Mouse (Mus musculus) limb, embryonic 13.5 days (tissue): Measurements from ENCODE around the gene Gpr87. TPM values are rescaled to one million over a fixed set of nuclear protein-coding genes. Genes with fewer than 3 reads are reported as not detected.

Experiments used
- ATAC-seq: fragments of 200-750 bp; cut with Nextera tagmentation; 2 replicates; pipeline ENCODE4 v1.8.0; 2017; ENCODE audit warnings: low read depth, moderate number of reproducible peaks, moderate TSS enrichment; ENCODE audit not compliant: low FRiP score
- H3K27ac ChIP-seq: fragments of 300-500 bp; sonication (generic); 2 replicates; pipeline ENCODE4 v1.5.1; 2015; ENCODE audit warnings: inconsistent platforms, mild to moderate bottlenecking, moderate library complexity
- H3K27me3 ChIP-seq: fragments of 300-500 bp; sonication (generic); 2 replicates; pipeline ENCODE4 v1.6.1; 2015; ENCODE audit warnings: mild to moderate bottlenecking, inconsistent platforms
- H3K36me3 ChIP-seq: fragments of 300-500 bp; sonication (generic); 2 replicates; pipeline ENCODE4 v1.6.1; 2015; ENCODE audit warnings: inconsistent platforms, mild to moderate bottlenecking, moderate library complexity
- H3K4me1 ChIP-seq: fragments of 300-500 bp; sonication (generic); 2 replicates; pipeline ENCODE4 v1.6.1; 2015; ENCODE audit warnings: inconsistent platforms
- H3K4me2 ChIP-seq: fragments of 300-500 bp; sonication (generic); replicated peaks from 2 replicates; pipeline ENCODE4 v1.6.1; 2015; ENCODE audit warnings: inconsistent platforms, mild to moderate bottlenecking, moderate library complexity
- H3K4me3 ChIP-seq: fragments of 300-500 bp; sonication (generic); 2 replicates; pipeline ENCODE4 v1.5.1; 2015; ENCODE audit warnings: moderate library complexity, mild to moderate bottlenecking, inconsistent platforms
- H3K9ac ChIP-seq: fragments of 300-500 bp; sonication (generic); 2 replicates; pipeline ENCODE4 v1.6.1; 2015; ENCODE audit warnings: mild to moderate bottlenecking, inconsistent platforms
- H3K9me3 ChIP-seq: fragments of 300-500 bp; sonication (generic); 2 replicates; pipeline ENCODE4 v1.6.1; 2016; ENCODE audit warnings: inconsistent platforms
- WGBS: fragments of 180-500 bp; shearing (Covaris S2); methylation state at CpG from one replicate; pipeline ENCODE4 v1.1.7; 2015; 5-methylcytosine and 5-hydroxymethylcytosine counted together
- polyA plus RNA-seq: library from polyadenylated mRNA; unstranded; fragments of >200 nt; fragmentation: Nextera tagmentation; extraction: Ambion mirVana; gene quantifications from 2 replicates; pipeline ENCODE4 v1.2.1, GENCODE M21; 2015

The Gpr87 gene
- 1.6 and 2.0 TPM in 2 replicates for polyA plus RNA-seq

- H3K4me1 ChIP-seq = no peaks in the 10 kb centered on the region
- 84% methylated on average over 7 of the region's 7 CpGs for WGBS
- no peak within 1 kb of the TSS for H3K4me3 ChIP-seq
- no peaks in the 10 kb centered on the region for H3K27me3 ChIP-seq
- no peak within 1 kb of the TSS for H3K27ac ChIP-seq
- H3K4me2 ChIP-seq = no peak within 1 kb of the TSS
- H3K9ac ChIP-seq = no peak within 1 kb of the TSS
- no peak for ATAC-seq
- H3K9me3 ChIP-seq = no peaks in the 10 kb centered on the region
- no peaks in the 10 kb centered on the region for H3K36me3 ChIP-seq
These were observed at the start of gene Gpr87 for GRCm38 (mm10) chr3:59194938-59195337. Gpr87 (minus strand) TSS chr3:59195104.

GRCm38 (mm10) chr3:59243384-59243783, 48.5 kb upstream of the Gpr87 start:
- no peaks in the 10 kb centered on the region for H3K27me3 ChIP-seq

GRCm38 (mm10) chr3:59234878-59235277, 40.0 kb upstream of the Gpr87 start:
- Histone ChIP-seq H3K4me3 (no peak overlapping the region), H3K9me3 (no peaks in the 10 kb centered on the region), H3K4me2 (no peak overlapping the region), H3K36me3 (no peaks in the 10 kb centered on the region), H3K27me3 (no peaks in the 10 kb centered on the region), H3K9ac (no peak overlapping the region), H3K4me1 (no peaks in the 10 kb centered on the region), H3K27ac (no peak overlapping the region)
- ATAC-seq = no peak
- WGBS = 60% methylated on average over 5 of the region's 5 CpGs

More at GRCm38 (mm10) chr3:59243384-59243783, 48.5 kb upstream of the Gpr87 start:
- WGBS = 64% methylated on average over 6 of the region's 6 CpGs
- H3K36me3 ChIP-seq = no peaks in the 10 kb centered on the region
- no peaks in the 10 kb centered on the region for H3K9me3 ChIP-seq
- H3K4me2 ChIP-seq = no peak overlapping the region
- H3K9ac ChIP-seq = no peak overlapping the region
- no peak overlapping the region for H3K4me3 ChIP-seq
- no peak for ATAC-seq
- H3K27ac ChIP-seq = no peak overlapping the region
- no peaks in the 10 kb centered on the region; the same call in 1 of the 2 replicates for H3K4me1 ChIP-seq

GRCm38 (mm10) chr3:59230912-59231311, 36.0 kb upstream of the Gpr87 start:
- H3K4me1 ChIP-seq = peaks cover 6% of the 10 kb centered on the region; the same call in 1 of the 2 replicates
- no peak overlapping the region for H3K4me2 ChIP-seq
- H3K36me3 ChIP-seq = no peaks in the 10 kb centered on the region
- H3K27me3 ChIP-seq = no peaks in the 10 kb centered on the region
- H3K9me3 ChIP-seq = no peaks in the 10 kb centered on the region
- H3K4me3 ChIP-seq = no peak overlapping the region
- no peak overlapping the region for H3K27ac ChIP-seq
- no peak overlapping the region for H3K9ac ChIP-seq
- ATAC-seq = no peak
- 55% methylated on average over 3 of the region's 3 CpGs for WGBS

DNA sequence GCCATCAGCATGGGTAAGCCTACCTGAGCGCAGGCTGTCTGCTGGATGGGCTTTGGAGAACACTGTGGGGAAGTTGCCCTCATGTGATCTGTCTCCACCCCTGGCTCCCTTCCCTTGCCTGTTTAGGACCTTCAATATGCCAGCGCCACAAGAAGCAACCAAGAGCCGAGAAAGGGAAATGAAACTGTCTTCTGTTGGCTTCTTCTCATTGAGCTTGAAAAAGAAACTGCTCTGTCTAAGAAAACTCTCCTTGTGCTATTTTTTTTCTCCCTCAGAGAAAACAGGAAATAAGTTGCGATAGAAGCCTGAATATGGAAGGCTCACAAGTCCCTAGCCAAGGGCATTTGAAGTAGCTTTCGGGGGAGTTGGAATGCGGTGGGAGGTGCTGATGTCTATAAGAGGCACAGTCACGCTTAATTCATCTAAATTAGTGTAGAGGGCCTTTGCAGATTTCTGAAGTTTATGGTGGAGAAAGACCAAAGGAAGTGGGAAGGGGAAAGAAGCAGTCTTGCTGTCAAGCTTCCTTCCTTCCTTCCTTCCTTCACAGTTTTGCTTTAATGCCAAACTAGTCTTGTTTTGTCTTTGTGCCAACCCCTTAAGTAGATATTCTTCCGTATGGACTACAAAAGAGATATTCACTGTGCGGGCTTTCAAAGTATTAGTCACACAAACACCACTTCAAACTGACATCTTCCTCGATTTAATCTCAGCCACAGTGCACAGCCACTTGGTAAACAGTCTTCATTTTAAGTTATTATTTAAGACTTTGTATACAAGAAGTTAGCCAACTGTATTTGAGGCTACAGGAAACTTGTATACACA, 34.0 kb upstream of the Gpr87 start:
- 59% methylated on average over 10 of the region's 10 CpGs for WGBS
- H3K27ac ChIP-seq = no peak overlapping the region
- peaks cover 6% of the 10 kb centered on the region; the same call in 1 of the 2 replicates for H3K4me1 ChIP-seq
- no peaks in the 10 kb centered on the region for H3K27me3 ChIP-seq
- no peaks in the 10 kb centered on the region for H3K36me3 ChIP-seq
- no peak for ATAC-seq
- H3K9ac ChIP-seq = no peak overlapping the region
- no peaks in the 10 kb centered on the region for H3K9me3 ChIP-seq
- H3K4me3 ChIP-seq = no peak overlapping the region
- H3K4me2 ChIP-seq = no peak overlapping the region

DNA sequence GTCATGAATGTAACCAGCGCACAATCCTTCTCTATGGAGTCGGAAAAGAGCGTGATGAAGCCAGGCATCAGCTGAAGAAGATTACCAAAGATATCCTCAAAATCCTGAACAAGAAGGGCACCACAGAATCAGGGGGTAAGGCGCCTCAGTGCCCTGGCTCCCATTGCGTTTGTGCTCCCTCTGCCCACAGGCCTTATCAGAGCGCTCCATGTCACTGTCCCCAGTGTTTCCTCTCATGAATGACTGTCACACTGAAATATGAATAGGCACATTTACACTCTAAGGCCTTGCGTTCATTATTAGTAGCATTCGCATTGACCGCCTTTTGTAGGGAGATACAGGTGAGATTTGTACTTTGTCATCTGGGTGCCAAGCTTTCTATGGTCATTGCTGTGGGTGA, 32.8 kb upstream of the Gpr87 start:
- Histone ChIP-seq H3K4me2 (no peak overlapping the region), H3K36me3 (no peaks in the 10 kb centered on the region), H3K27me3 (no peaks in the 10 kb centered on the region), H3K27ac (no peak overlapping the region), H3K9me3 (no peaks in the 10 kb centered on the region), H3K4me1 (peaks cover 6% of the 10 kb centered on the region; the same call in 1 of the 2 replicates), H3K9ac (no peak overlapping the region), H3K4me3 (no peak overlapping the region)
- ATAC-seq = no peak
- 92% methylated on average over 9 of the region's 9 CpGs for WGBS

DNA sequence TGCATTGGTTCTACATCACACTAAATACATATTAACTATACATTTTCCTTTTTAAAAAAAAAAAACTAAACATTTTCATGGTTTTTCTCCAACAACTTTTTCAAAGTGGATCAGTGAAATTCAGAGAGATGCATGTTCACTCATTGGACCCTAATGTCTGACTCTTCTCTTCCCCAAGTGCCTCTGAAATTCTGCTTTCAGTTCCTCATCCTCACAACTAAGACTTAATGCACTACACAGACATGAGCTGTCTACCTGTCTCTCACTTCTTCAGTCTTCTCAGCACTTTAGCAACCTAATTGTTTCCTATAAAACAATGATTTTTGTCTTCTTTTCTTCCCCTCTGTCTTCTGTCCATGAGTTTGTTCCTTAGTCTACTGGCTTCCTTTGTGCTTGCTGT, 30.5 kb upstream of the Gpr87 start:
- Histone ChIP-seq H3K9ac (no peak overlapping the region), H3K4me3 (no peak overlapping the region), H3K27ac (no peak overlapping the region), H3K36me3 (no peaks in the 10 kb centered on the region), H3K9me3 (no peaks in the 10 kb centered on the region), H3K4me2 (no peak overlapping the region), H3K4me1 (peaks cover 6% of the 10 kb centered on the region; the same call in 1 of the 2 replicates), H3K27me3 (no peaks in the 10 kb centered on the region)
- ATAC-seq = no peak

DNA sequence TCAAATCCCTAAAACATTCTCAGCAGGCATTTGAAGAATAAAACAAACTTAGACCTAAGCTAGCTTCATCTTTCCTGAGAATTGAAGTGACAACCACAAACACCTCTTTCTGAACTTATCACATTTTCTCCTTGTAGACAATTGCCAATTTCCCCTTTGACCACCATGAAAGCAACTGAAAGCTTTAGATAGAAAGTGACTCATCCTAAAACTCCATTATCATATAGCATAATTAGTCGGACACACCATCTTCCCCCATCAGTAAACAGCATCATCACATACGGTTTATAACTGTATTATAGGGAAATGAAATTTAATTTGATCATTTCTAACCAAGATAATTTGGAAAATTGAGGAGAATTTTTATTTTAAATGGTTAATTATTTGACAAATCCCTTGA, 27.4 kb upstream of the Gpr87 start:
- H3K4me1 ChIP-seq = no peaks in the 10 kb centered on the region
- H3K9me3 ChIP-seq = no peaks in the 10 kb centered on the region
- no peak for ATAC-seq
- no peak overlapping the region for H3K4me2 ChIP-seq
- no peaks in the 10 kb centered on the region for H3K27me3 ChIP-seq
- H3K36me3 ChIP-seq = no peaks in the 10 kb centered on the region
- no peak overlapping the region for H3K27ac ChIP-seq
- 84% methylated on average over 2 of the region's 2 CpGs for WGBS
- no peak overlapping the region for H3K4me3 ChIP-seq
- H3K9ac ChIP-seq = no peak overlapping the region

DNA sequence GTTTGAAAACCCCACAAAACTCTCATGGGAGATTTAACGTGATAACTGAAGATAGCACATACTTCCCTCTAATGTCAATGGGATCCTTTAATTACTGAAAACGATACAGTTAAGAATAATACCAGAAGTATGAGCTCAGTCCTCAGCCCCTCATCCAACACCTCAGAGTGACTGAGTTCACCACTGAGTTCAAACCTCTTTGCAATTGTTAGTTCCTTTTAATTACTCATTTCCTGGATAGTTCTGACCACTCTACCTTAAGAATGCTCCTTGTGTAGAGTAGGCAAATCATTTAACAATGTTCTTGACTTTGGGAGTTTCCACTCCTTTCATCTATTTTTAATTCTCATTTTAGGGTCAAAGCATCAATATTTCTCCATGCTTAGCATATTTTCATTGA, 24.4 kb upstream of the Gpr87 start:
- H3K27ac ChIP-seq = no peak overlapping the region
- no peak overlapping the region for H3K4me3 ChIP-seq
- ATAC-seq = no peak
- no peaks in the 10 kb centered on the region for H3K4me1 ChIP-seq
- H3K9ac ChIP-seq = no peak overlapping the region
- H3K4me2 ChIP-seq = no peak overlapping the region
- WGBS = 80% methylated on average over 2 of the region's 2 CpGs
- H3K27me3 ChIP-seq = no peaks in the 10 kb centered on the region
- no peaks in the 10 kb centered on the region for H3K36me3 ChIP-seq
- H3K9me3 ChIP-seq = no peaks in the 10 kb centered on the region

GRCm38 (mm10) chr3:59217211-59217610, 22.3 kb upstream of the Gpr87 start:
- Histone ChIP-seq H3K27ac (no peak overlapping the region), H3K9ac (no peak overlapping the region), H3K9me3 (no peaks in the 10 kb centered on the region), H3K27me3 (no peaks in the 10 kb centered on the region), H3K36me3 (no peaks in the 10 kb centered on the region), H3K4me3 (no peak overlapping the region), H3K4me1 (no peaks in the 10 kb centered on the region), H3K4me2 (no peak overlapping the region)
- 90% methylated on average over 10 of the region's 10 CpGs for WGBS
- ATAC-seq = no peak

DNA sequence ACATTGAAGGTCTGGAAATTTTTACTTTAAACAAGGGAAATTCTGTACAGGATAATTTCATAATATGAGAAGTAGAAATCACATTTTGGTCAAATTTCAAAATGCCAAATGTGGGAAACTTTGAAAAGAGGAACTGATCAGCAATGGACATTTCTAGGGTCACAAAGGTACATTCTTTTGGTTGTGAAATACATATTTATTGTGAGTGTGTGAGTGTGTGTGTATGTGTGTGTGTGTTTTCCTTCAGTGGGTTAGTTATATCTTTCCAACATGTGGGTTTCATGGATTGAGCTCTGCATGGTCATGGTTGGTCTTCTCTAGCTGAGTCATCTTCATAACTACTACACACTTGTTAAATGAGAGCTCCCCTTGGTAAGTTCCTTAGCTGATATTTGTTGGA, 17.5 kb upstream of the Gpr87 start:
- Histone ChIP-seq H3K4me2 (no peak overlapping the region), H3K9me3 (no peaks in the 10 kb centered on the region), H3K27me3 (no peaks in the 10 kb centered on the region), H3K4me3 (no peak overlapping the region), H3K36me3 (no peaks in the 10 kb centered on the region), H3K4me1 (peaks cover 14% of the 10 kb centered on the region), H3K27ac (no peak overlapping the region), H3K9ac (no peak overlapping the region)
- ATAC-seq = no peak

DNA sequence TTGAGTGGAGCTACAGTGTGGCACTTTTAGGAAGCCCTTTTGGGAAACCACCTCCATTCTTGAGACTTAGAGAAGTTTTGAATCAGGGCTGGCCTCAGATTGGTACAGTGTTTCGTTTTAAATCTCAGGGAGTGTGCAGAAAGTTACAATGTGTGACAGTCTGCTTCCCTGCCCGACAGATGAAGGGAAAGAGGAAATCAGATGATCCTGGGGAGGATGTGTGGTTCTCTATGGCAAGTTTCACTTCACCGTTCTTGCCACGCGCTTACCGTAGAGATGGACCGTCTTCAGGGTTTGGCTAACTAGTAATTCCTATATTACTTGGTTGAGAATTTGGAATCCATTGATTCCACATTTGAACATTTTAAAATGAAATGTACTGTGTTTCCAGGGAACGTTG, 16.9 kb upstream of the Gpr87 start:
- Histone ChIP-seq H3K27ac (no peak overlapping the region), H3K4me1 (peaks cover 14% of the 10 kb centered on the region), H3K9ac (no peak overlapping the region), H3K4me3 (no peak overlapping the region), H3K4me2 (no peak overlapping the region), H3K36me3 (no peaks in the 10 kb centered on the region), H3K9me3 (no peaks in the 10 kb centered on the region), H3K27me3 (no peaks in the 10 kb centered on the region)
- 79% methylated on average over 8 of the region's 8 CpGs for WGBS
- no peak for ATAC-seq

DNA sequence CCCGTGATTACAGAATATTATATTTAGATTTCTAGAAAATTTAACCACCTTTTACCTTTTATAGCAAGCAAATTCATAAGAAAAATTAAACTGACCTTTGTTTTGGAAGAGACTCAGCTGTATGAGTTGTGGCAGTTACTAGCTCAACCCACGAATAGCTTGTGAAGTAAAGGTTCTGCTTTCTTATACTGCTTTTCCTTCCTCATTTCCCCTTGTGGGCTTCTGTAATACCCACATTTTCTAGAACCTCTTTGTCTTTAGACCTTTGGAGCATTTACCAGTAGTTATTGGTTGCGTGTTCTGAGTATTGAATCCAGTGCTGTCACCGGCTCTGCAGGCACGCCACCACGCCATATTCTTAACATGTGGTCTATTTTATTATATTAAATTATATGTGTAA, 15.8 kb upstream of the Gpr87 start, which contains the start of gene P2ry13:
Gene P2ry13 (minus strand): TSS at position 156 of the 400 bp plus-strand sequence.
- no peak for ATAC-seq
- no peaks in the 10 kb centered on the region for H3K27me3 ChIP-seq
- 79% methylated on average over 6 of the region's 6 CpGs for WGBS
- no peak within 1 kb of the TSS for H3K4me3 ChIP-seq
- H3K4me2 ChIP-seq = no peak within 1 kb of the TSS
- peaks cover 14% of the 10 kb centered on the region for H3K4me1 ChIP-seq
- H3K9ac ChIP-seq = no peak within 1 kb of the TSS
- no peaks in the 10 kb centered on the region for H3K9me3 ChIP-seq
- H3K36me3 ChIP-seq = no peaks in the 10 kb centered on the region
- H3K27ac ChIP-seq = no peak within 1 kb of the TSS
